Mouse (Mus musculus): ENCODE measurements at regions not wholly inside any gene's neighbourhood (a gene's known extent, or its start where the extent isn't known, plus 50 kb on each side); places are given as distances from the start of the nearest gene placed in this dataset.

DNA sequence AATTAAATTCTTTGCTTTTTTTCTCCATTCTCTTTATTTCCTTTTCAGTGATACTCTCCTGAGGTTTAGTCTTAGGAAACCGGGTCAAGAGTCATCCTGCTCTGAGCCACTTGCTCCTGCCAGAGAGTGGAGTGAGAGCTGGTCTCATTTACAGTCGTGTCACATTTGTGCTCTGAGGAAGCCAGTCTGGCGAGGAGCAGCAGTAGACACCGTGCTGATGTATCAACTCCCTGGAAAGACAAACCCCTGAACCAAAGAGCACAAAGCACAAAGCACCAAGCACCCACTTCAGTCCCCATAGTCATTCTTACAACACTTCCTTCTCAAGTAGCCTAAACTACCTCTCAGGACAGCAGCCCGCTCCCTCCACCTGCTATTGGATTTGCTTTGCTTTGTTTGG lies 390.7 kb downstream of the Wdr11 start:
- no peak for DNase-seq (ENCODE audit: low read depth)

DNA sequence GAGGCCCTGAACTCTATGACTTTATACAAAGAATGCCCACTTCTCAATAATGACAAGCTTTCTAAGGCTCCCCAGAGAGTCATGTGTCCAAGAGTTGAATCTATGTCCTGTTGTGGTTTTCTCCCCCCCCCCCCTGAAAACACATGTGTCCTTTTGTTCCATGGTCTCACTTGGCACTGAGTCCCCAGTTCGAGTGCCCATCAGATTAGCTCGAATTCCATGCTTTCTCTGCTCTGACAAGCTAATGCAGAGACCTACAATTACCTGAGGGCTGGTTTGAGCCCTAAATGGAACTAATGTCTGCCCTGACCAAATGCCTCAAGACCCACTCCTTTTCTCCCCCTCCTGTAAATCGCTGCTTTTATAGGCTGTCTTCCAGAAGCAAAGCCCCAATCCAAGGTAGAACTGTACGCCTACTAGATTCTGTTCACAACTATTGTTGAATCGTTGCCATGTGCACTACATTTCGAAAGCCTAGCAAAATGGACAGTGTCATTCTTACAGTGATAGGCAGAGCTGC lies 392.0 kb downstream of the Wdr11 start:
- peak; percentile 86 for DNase-seq (ENCODE audit: low read depth)

GRCm38 (mm10) chr7:129984367-129984766 lies 392.7 kb downstream of the Wdr11 start:
- peak; percentile 58 for DNase-seq (ENCODE audit: low read depth)

DNA sequence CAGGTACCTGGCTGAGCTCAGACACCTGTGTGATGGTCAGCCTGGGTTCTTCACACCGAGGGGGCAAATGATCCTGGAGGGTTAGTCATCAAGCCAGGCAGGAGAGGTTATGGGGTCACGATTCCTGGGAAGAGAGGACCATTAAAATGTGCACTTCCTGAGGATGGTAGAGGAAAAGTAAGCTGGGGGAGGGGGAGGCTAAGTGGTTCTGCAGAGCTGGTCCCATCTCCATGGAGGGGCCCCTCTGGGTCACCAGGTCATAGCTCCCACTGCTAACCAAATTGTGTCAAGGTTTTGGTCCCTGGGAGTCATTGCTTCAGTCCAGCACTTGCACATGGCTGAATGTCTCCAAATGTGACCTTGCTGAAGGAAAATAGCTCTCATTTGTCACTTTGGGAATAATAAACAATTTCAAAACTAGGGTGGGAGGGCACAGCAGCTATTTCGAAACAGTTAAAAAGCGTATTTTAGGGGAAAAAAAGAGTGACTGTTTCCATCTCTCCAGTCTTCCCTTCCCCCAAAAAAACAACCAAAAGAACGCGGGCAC lies 395.5 kb downstream of the Wdr11 start:
- no peak for DNase-seq (ENCODE audit: low read depth)

DNA sequence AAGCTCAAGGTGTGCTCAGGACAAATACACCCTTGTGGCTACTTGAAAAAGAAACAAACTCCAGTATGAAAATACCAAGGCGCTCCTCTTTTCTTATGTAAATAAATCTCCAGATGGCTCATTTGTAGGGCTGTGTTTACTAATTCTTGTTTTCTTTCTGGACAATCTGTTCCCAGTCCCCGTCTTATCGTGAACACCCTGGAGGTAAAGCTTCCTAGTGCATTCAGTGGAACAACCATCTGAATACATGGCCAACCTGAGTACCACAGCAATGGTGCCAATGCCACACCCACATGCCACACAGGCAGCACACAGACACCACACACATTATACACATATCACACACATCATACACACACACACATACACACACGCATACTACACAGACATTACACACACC lies 396.1 kb downstream of the Wdr11 start:
- no peak for DNase-seq (ENCODE audit: low read depth)

- DNase-seq (ENCODE audit: low read depth), result no peak
Observed at GRCm38 (mm10) chr7:129993446-129994223, 402.0 kb downstream of the Wdr11 start.

DNA sequence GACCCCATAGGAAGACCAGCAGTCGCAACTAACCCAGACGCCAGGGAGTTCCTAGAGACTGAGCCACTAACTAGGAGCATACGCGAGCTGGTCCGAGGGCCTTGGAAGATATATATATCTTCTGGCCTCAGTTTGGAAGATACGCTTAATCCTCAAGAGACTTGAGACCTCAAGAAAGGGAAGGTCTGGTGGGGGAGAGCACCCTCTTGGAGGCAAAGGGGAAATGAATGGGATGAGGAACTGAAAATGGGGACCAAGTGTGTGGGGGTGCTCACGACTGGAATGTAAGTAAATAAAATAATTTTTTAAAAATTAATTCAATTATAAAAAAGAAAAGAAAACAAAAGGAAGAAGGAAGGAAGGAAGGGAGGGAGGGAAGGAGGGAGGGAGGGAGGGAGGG lies 403.9 kb downstream of the Wdr11 start:
- no peak for DNase-seq (ENCODE audit: low read depth)

DNA sequence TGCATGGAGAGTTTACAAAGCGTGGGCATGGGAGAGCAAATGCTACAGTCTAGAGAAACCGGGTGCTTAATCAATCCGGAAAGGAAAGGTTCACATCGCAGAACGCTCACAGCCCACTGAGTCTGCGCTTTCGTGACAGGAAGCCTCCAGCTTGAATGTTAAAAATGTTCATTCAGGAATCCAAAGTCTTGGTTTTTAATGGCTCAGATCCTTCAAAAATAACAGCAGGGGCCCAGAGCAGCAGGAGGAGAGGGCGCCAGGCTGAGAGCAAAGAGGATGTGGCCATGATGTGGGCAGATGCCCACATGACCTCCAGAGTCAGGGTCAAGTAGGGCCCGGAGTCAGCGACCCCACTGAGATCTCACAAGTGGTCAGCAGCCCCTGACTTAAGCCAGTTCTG lies 409.4 kb downstream of the Wdr11 start:
- no peak for DNase-seq (ENCODE audit: low read depth)

DNA sequence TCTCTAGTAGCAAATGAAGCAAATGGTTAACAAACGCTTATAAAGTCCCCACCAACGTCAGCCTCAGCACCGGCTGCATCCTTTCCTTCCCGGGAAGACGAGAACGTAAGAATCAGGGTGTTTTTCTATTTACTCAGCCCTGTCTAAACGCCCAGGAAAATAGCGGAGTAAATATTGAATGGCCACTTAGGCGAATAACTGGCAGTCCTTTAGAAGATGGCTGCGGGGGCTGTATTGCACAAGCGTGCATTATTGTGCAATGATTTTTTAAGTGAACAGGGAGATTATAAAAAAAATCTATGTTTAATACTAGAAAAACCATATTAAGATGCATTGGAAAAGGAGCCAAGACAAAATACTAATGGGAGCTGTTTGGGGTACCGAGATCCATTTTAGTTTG lies 410.3 kb downstream of the Wdr11 start:
- no peak for DNase-seq (ENCODE audit: low read depth)

DNA sequence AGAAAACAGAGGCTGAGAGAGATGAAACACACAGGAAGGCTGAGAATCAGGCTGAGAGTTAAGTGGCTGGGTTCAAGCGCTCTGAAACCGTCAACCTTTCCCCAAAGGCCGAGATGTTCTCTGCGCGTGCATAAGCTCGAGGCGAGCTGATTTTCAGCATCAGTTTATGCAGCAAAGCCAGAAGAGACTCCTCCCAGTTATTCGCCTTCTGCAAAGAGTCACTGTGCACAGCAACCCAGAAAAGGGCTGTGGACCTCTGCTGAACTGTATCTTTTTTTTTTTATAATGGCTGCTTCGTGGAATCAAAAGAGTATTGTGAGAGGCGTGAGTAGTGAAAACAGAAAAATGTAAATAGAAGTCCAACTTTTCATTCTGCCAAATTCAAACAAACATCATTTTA lies 413.7 kb downstream of the Wdr11 start:
- DNase-seq (ENCODE audit: low read depth), result no peak

DNA sequence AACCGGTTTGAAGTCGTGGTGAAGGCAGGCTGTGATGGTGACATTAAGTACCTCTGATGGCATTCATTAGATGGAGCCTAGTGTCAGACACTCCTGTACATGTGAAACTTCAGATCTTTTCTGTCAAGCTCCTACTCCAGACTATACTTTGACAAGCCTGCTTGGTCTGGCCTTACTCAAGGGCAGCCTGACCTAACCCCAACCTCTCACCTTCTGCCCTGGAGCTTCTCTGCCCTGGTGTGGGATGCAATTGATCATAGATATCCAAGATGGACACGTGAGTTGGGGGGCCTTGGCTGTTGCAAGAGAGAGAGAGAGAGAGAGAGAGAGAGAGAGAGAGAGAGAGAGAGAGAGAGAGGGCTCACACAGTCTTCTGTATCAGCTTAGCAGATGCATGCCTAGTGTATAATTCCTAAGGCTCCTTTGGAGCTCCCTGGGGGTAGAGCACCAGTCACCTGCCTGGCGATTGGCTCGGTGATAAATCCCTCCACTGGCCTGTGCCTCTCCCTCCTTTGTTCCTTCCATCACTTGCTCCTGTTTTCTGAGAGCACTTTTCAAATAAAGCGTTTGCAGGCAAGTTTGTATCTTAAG lies 416.4 kb downstream of the Wdr11 start:
- DNase-seq (ENCODE audit: low read depth), result no peak

DNA sequence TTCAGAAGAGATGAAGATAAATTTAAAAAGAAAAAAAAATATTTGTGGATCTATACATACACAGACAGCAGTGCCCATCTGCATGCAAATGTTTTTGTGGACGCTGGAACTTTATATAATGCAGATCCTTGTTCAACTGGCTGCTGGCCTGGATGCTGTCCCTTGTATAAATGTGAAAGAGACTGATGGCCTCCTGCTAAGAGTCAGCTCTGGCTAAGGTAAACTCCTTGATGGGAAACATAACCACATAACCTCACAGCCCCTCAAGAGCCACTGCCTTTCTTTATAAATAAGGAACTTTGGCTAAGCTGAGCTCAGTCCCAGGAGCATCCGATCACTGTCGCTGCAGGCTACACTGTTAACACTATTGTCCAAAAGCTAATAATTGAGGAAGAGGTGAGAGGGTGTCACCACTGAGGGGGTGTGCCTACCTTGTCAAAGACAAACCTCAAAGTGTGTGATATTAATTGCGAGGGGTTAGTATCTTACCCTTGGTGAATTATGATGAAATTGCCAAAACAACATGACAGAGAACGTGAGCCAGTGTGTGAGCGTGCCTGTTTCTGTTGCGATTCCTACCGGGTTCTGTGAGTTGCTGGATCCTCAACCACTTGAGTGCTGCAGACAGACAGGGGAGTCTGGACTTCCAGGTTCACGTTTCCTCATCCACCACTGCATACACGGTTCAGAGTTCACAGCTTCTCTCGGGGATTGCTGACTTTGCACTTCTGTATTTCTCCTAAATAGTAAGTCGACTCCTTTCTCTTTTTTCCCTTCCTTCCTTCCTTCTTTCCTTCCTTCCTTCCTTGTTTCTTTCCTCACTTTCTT lies 417.1 kb downstream of the Wdr11 start:
- no peak for DNase-seq (ENCODE audit: low read depth)

- no peak for DNase-seq (ENCODE audit: low read depth)
Observed at GRCm38 (mm10) chr7:130012067-130012466, 420.4 kb downstream of the Wdr11 start.

- peak; percentile 51 for DNase-seq (ENCODE audit: low read depth)
Observed at GRCm38 (mm10) chr7:130013109-130013508, 421.4 kb downstream of the Wdr11 start.

GRCm38 (mm10) chr7:130014609-130015008 lies 422.9 kb downstream of the Wdr11 start:
- no peak for DNase-seq (ENCODE audit: low read depth)

DNA sequence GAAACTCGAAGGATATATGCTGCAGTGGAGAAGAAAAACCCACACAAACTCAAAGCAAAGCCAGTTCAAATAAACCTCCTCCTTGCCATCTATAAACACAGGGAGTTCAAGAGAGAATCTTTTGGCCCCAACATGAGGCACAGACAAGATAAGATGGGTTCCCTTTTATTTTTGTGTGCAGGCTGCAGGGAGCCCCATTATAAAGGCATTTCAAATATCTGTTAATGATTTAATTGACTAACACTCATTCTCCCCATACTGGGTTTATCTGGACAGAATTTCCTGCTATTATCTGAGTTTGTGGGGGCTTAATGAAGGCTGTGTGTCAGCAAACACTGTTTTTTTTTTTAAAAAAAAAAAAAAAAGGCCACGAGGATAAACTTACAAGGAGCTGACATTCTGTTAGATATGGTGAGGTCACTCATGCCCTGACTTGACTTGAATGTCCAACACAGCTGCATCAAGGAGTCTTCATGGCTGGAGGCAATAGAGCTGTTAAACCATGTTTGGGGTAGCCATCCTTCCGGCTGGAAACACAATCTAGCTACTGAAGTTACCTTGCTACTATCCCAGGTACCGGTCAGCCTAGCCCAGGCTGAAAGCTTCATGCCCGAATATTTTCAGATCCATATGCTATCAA lies 423.8 kb downstream of the Wdr11 start:
- no peak for DNase-seq (ENCODE audit: low read depth)

DNA sequence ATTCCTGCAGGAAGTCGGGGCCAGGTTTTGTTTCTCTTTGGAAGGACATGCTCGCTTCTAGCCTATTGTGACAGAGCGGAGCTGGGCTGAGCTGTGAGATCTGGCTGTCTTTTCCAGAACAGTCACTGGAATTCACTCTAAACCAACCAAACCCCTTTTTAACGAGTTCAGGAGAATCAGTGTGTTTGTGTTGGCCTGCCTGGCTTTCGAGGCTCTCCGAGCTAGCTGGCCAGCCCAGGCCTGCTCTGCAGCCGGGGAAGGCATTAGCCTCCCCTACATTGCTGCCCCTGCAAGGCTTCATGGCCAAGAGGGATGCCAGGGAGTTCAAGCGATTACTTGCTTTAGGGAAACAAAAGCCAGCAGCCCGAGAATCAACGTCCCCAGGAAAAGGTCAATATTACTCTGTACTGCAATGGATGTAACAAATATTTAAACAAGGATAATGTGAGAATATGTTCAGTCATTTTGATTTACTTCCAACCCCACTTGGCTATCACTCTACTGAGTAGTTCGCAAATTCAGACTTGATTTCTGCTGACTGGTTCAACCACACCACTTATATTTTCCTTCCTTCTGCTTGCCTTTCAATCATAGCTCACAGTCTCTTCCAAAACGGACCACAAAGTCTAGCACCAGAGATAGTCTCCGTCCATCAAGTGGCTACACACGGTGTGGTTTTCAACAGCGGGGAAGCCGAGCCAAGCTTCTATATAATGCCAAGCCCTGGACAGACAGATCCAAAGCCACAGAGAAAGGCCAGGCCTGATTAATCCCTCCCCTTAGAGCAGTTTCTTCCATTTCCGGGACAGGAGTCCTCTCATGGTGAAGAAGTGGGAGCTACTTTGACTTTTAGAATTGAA lies 424.6 kb downstream of the Wdr11 start:
- peak; percentile 61 for DNase-seq (ENCODE audit: low read depth)

GRCm38 (mm10) chr7:130018891-130019290 lies 427.2 kb downstream of the Wdr11 start:
- DNase-seq (ENCODE audit: low read depth), result no peak

GRCm38 (mm10) chr7:130028945-130029344 lies 437.3 kb downstream of the Wdr11 start:
- no peak for DNase-seq (ENCODE audit: low read depth)

GRCm38 (mm10) chr7:130030711-130031110 lies 439.0 kb downstream of the Wdr11 start:
- DNase-seq (ENCODE audit: low read depth), result no peak

DNA sequence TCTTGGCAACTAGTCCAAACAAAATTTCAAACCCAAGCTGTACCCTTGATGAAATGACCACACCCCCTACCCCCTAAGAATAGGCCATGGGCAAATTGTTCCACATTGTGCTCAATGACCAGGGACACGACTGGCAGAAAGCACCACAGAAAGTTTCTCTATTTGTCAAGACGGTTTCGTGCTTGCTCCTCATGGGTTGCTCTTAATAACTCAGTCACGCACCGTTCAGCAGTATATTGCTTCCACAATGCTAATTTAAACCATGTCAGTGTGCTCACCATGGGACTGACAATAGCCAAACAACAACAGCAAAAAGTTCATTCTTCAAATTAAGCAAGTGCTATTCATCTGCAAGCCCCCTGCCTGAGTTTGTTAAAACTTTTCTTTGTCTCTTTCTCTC lies 444.6 kb downstream of the Wdr11 start:
- DNase-seq (ENCODE audit: low read depth), result no peak

Data from gonadal fat pad, adult 2 months (tissue).